Mouse (Mus musculus): ENCODE data around the gene Lyl1.

DNA sequence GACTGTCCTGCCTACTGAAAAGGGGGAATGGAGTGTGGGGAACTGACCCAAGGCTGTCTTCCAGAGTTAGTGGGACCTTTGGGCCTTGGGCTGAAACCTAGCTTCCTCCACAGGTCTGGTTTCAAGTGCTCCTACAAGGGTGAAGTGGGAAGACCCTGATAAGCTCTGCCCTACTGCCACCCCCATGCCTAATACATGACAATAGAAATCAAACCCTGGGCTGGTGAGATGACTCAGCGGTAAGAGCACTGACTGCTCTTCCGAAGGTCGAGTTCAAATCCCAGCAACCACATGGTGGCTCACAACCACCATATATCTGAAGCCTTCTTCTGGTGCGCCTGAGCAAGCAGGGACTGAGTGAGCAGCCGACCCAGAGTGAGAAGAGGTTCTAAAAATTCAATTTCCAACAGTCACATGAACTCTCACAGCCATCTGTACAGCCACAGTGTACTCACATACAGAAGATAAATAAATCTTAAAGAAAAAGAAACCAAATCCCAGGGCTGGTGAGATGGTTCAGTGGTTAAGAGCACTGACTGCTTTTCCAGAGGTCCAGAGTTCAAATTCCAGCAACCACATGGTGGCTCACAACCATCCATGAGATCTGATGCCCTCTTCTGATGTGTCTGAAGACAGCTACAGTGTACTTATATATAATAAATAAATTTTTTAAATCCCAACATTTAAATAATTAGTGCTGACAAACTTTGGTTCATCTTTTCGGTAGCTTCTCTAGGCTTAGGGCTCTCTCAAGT lies 32.3 kb upstream of the Lyl1 start:
- TF ChIP-seq EP300 (IDR thresholded peaks at IDR 0.05; ENCODE audit: low read depth in 1 of 2, low read length in 2 of 2), result no peak
- no peak for TF ChIP-seq MEF2A (IDR thresholded peaks at IDR 0.05; ENCODE audit: extremely low read depth, insufficient replicate concordance, low read depth, low read length, poor library complexity, severe bottlenecking)
- no peak for TF ChIP-seq CTCF (IDR thresholded peaks at IDR 0.05 in 2 of 3, conservative IDR thresholded peaks at IDR 0.05 in 1 of 3; ENCODE audit: control insufficient read depth in 1 of 3, insufficient read depth in 1 of 3, low read depth in 2 of 3, low read length in 3 of 3, poor library complexity in 1 of 3, severe bottlenecking in 1 of 3)
- TF ChIP-seq ZNF384 (IDR thresholded peaks at IDR 0.05; ENCODE audit: low read depth, low read length), result no peak
- TF ChIP-seq NELFE (IDR thresholded peaks at IDR 0.05; ENCODE audit: low read depth, low read length), result no peak
- TF ChIP-seq MYC (IDR thresholded peaks at IDR 0.05; ENCODE audit: low read depth, low read length), result no peak
- no peak for TF ChIP-seq MXI1 (IDR thresholded peaks at IDR 0.05; ENCODE audit: low read depth, low read length)
